Mouse (Mus musculus) testis, adult 2 months (tissue): ENCODE results near the gene Slc35b4.

Source experiments
- CTCF ChIP-seq: fragments of 200-500 bp; IDR thresholded peaks from 2 replicates; pipeline ENCODE4 v1.5.1; 2012; ENCODE audit warnings: low read depth, mild to moderate bottlenecking, inconsistent platforms, low read length, moderate library complexity; ENCODE audit not compliant: control insufficient read depth, insufficient read depth, insufficient replicate concordance
- POLR2A ChIP-seq: fragments of 200-500 bp; IDR thresholded peaks from 2 replicates; pipeline ENCODE4 v1.6.1; 2012; ENCODE audit warnings: low read depth, mild to moderate bottlenecking, inconsistent platforms, low read length, moderate library complexity; ENCODE audit not compliant: control insufficient read depth

DNA sequence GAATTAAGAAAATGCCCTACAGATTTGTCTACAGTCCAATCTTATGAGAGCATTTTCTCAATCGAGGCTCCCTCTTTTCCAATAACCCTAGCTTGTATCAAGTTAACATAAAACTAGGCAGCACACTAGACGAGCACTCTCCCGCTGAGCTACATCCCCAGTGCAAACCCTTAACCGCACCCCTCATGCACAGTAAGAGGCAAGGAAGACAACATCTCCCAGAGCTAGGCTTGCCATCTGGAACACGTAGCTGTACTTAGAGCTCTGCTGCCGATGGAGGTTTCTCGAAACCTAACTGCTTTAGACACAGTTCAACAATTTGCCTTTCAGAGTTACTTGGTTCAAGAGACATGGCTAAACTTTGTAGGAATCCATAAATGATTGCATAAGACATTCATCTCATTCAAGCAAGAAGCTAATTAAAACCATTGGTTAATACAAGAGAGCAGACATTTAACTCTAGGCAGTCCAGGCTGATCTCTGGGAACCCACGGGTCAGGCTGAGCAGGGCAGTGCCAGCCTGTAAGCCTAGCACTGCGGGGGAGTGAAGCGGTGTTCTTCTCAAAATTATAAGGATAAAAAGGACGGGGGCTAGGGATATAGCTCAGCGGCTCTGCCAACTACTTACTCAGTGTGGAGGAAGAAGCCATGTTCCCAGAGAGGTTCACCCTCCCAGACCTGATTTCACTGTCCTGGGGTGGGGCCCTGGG, 5.0 kb downstream of the Slc35b4 start:
- TF ChIP-seq CTCF: no peak
- TF ChIP-seq POLR2A: no peak
